Mouse (Mus musculus): Measurements from ENCODE around the gene Shisa5.

DNA sequence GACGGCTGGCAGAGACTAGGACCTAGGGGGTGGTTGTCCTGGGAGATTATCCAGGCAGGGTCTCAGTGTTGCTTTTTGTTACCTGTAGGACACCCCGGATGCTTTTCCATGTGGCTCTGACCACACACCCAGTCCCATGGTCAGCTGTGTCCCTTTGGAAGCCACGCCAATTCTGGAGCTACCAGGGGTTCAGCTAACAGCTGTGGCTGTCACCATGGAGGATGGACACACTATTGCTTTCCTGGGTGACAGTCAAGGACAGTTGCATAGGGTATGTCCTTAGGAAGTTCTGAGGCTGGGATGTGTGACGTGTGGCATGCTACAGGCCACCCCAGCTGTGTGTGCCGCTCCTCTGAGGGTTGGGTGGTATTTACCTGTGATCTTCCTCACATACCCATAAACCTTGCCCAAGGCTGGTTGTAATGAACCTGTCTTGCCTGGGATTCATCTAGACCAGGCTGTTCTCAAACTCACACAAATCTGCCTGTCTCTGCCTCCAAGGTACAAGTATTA is 63.6 kb downstream of the Shisa5 start:
- TF ChIP-seq CTCF (IDR thresholded peaks at IDR 0.05; ENCODE audit: extremely low read depth, insufficient read length, insufficient replicate concordance, low read depth, low read length), result no peak
- no peak for TF ChIP-seq POLR2A (IDR thresholded peaks at IDR 0.05; ENCODE audit: low read depth, low read length)
